Mouse (Mus musculus) midbrain, embryonic 16.5 days (tissue): ENCODE measurements around the gene Olfr691. TPM values are rescaled to one million over a fixed set of nuclear protein-coding genes. Genes with fewer than 3 reads are reported as not detected.
A peak's percentile ranks its signal among the peaks of the same experiment; 100 is the strongest.
"Not testable (repeated sequence)": the region's sequence is repeated elsewhere in the genome, so short reads cannot be mapped to it uniquely, and the experiment has no call there.

ENCODE experiments used
- ATAC-seq: fragments of 200-750 bp; cut with Nextera tagmentation; 2 replicates; pipeline ENCODE4 v1.8.0; 2017; ENCODE audit warnings: moderate TSS enrichment
- H3K27ac ChIP-seq: fragments of 300-500 bp; sonication (generic); 2 replicates; pipeline ENCODE4 v1.5.1; 2014; ENCODE audit warnings: mild to moderate bottlenecking, low read length, mixed read lengths
- H3K27me3 ChIP-seq: fragments of 300-500 bp; sonication (generic); 2 replicates; pipeline ENCODE4 v1.6.1; 2014; ENCODE audit warnings: low read depth, low read length, mixed read lengths; ENCODE audit not compliant: control insufficient read depth, insufficient read depth
- H3K36me3 ChIP-seq: fragments of 300-500 bp; sonication (generic); 2 replicates; pipeline ENCODE4 v1.6.1; 2014; ENCODE audit warnings: mild to moderate bottlenecking, low read length, moderate library complexity, mixed read lengths; ENCODE audit not compliant: control insufficient read depth, insufficient read depth
- H3K4me1 ChIP-seq: fragments of 300-500 bp; sonication (generic); 2 replicates; pipeline ENCODE4 v1.6.1; 2014; ENCODE audit warnings: mild to moderate bottlenecking, low read length, mixed read lengths; ENCODE audit not compliant: control insufficient read depth, insufficient read depth
- H3K4me2 ChIP-seq: fragments of 300-500 bp; sonication (generic); 2 replicates; pipeline ENCODE4 v1.6.1; 2014; ENCODE audit warnings: mild to moderate bottlenecking, low read length, mixed read lengths
- H3K4me3 ChIP-seq: fragments of 300-500 bp; sonication (generic); 2 replicates; pipeline ENCODE4 v1.5.1; 2014; ENCODE audit warnings: low read depth, mild to moderate bottlenecking, low read length, moderate library complexity, mixed read lengths
- H3K9ac ChIP-seq: fragments of 300-500 bp; sonication (generic); 2 replicates; pipeline ENCODE4 v1.6.1; 2014; ENCODE audit warnings: low read depth, low read length, mixed read lengths
- H3K9me3 ChIP-seq: fragments of 300-500 bp; sonication (generic); replicated peaks from 2 replicates; pipeline ENCODE4 v1.6.1; 2014; ENCODE audit warnings: mild to moderate bottlenecking, low read length, mixed read lengths; ENCODE audit not compliant: control insufficient read depth, poor library complexity, severe bottlenecking
- WGBS: fragments of 180-500 bp; shearing (Covaris S2); extraction: QIAGEN DNeasy Blood & Tissue Kit; methylation state at CpG from one replicate; pipeline ENCODE4 v1.1.7; 2014; 5-methylcytosine and 5-hydroxymethylcytosine counted together
- polyA plus RNA-seq: library from polyadenylated mRNA; unstranded; fragments of >200 nt; fragmentation: Nextera tagmentation; extraction: Ambion mirVana; gene quantifications from 2 replicates; pipeline ENCODE4 v1.2.1, GENCODE M21; 2015

The Olfr691 gene
- polyA plus RNA-seq, 1 experiment from 2014 or later: 0.19 TPM

DNA sequence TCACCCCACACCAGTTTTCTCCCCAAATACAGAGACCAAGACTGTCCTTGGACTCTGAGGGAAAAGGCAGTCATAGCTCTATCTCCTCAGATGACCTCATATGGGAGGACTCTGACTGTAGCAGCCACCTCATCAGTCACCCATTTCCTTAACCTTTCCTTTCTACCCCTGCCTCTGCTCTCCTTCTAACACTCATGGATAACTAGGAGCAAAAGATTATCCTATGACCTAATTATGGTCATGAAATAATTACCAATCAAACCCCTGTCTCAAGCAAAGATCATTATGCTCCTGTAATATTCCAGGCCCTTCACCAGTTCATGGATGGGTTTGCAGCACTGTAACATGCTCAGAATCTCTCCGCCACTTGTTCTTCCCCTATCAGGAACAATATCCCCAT is 25.9 kb upstream of the Olfr691 start, which contains the start of gene Olfr692:
Gene Olfr692 (plus strand): TSS at position 301 of the 400 bp plus-strand sequence.
- Histone ChIP-seq H3K4me3 (no peak within 1 kb of the TSS), H3K36me3 (0 out of 2 replicates have a peak, but pooled peaks cover 3% of the 10 kb centered on the region), H3K27ac (no peak within 1 kb of the TSS), H3K4me1 (no peaks in the 10 kb centered on the region), H3K9ac (no peak within 1 kb of the TSS), H3K9me3 (no peaks in the 10 kb centered on the region), H3K4me2 (no peak within 1 kb of the TSS), H3K27me3 (no peaks in the 10 kb centered on the region)
- WGBS: 100% methylated on average over 1 of the region's 1 CpGs
- no peak for ATAC-seq

- no peak overlapping the region for H3K4me3 ChIP-seq
- WGBS: 88% methylated on average over 5 of the region's 5 CpGs
- H3K4me1 ChIP-seq: no peaks in the 10 kb centered on the region
- no peak for ATAC-seq
- H3K9me3 ChIP-seq: no peaks in the 10 kb centered on the region
- 0 out of 2 replicates have a peak, but pooled peaks cover 2% of the 10 kb centered on the region for H3K36me3 ChIP-seq
- H3K27ac ChIP-seq: no peak overlapping the region
- no peak overlapping the region for H3K4me2 ChIP-seq
- no peak overlapping the region for H3K9ac ChIP-seq
- no peaks in the 10 kb centered on the region for H3K27me3 ChIP-seq
These were observed 25.2 kb upstream of the Olfr691 start for GRCm38 (mm10) chr7:105367268-105367667.

DNA sequence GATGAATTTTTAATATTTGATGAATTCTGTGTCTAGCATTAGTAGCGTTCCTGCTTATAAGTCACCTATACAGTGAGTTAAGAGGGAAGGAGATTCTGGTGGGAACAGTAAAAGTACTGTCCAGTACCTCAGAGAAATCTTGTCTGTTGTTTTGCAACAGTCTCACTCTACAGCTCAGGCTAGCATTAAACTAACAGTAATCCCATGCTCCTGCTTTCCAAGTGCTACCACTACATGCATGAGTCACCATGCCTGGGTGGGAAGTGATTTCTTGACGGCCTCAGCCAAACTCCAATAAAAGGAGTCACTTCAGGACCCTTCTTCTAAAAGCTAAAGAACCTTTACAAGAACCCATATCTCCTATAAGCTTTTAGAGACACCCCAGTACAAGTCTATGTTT is 19.6 kb upstream of the Olfr691 start:
- ATAC-seq: no peak
- no peaks in the 10 kb centered on the region for H3K27me3 ChIP-seq
- H3K27ac ChIP-seq: no peak overlapping the region
- no peaks in the 10 kb centered on the region for H3K9me3 ChIP-seq
- no peak overlapping the region for H3K4me2 ChIP-seq
- no peak overlapping the region for H3K4me3 ChIP-seq
- H3K9ac ChIP-seq: no peak overlapping the region
- 86% methylated on average over 2 of the region's 2 CpGs for WGBS
- no peaks in the 10 kb centered on the region for H3K4me1 ChIP-seq
- no peaks in the 10 kb centered on the region for H3K36me3 ChIP-seq

DNA sequence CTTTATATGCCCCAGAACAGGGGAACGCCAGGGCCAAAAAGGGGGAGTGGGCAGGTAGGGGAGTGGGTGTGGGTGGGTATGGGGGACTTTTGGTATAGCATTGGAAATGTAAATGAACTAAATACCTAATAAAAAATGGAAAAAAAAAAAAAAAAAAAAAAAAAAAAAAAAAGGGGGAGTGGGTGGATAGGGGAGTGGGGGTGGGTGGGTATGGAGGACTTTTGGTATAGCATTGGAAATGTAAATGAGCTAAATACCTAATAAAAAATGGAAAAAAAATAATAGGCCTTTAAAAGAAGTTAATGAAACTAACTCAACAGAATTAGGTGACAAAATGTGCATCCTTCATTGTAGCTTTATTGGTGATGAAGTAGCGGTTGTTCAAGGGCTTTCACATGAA is 14.4 kb upstream of the Olfr691 start:
- 0 out of 2 replicates have a peak, but pooled peaks have one; percentile 75 for ATAC-seq

DNA sequence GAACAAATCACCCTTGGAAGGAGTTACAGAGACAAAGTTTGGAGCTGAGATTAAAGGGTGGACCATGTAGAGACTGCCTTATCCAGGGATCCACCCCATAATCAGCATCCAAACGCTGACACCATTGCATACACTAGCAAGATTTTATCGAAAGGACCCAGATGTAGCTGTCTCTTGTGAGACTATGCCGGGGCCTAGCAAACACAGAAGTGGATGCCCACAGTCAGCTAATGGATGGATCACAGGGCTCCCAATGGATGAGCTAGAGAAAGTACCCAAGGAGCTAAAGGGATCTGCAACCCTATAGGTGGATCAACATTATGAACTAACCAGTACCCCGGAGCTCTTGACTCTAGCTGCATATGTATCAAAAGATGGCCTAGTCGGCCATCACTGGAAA is 14.0 kb upstream of the Olfr691 start:
- not testable (repeated sequence) for H3K27ac ChIP-seq, H3K27me3 ChIP-seq, H3K4me3 ChIP-seq, H3K9ac ChIP-seq, H3K9me3 ChIP-seq, H3K4me1 ChIP-seq, ATAC-seq, H3K4me2 ChIP-seq, H3K36me3 ChIP-seq
- no CpG with 5 or more reads among the region's 5 CpGs for WGBS

More for the DNA sequence above, 14.4 kb upstream of the Olfr691 start:
- not testable (repeated sequence) for H3K9me3 ChIP-seq, H3K4me1 ChIP-seq, H3K36me3 ChIP-seq, H3K9ac ChIP-seq, H3K27me3 ChIP-seq, H3K4me3 ChIP-seq, H3K27ac ChIP-seq, H3K4me2 ChIP-seq
- WGBS: 100% methylated on average over 1 of the region's 2 CpGs

GRCm38 (mm10) chr7:105342752-105343151 is 682 bp upstream of the Olfr691 start:
- no peak overlapping the region for H3K9ac ChIP-seq
- H3K9me3 ChIP-seq: no peaks in the 10 kb centered on the region
- H3K4me1 ChIP-seq: no peaks in the 10 kb centered on the region
- H3K4me2 ChIP-seq: no peak overlapping the region
- no peak overlapping the region for H3K4me3 ChIP-seq
- peak; percentile 82 for ATAC-seq
- H3K36me3 ChIP-seq: no peaks in the 10 kb centered on the region
- 63% methylated on average over 2 of the region's 2 CpGs for WGBS
- no peaks in the 10 kb centered on the region for H3K27me3 ChIP-seq
- no peak overlapping the region for H3K27ac ChIP-seq

- ATAC-seq: no peak
- Histone ChIP-seq H3K4me2 (no peak within 1 kb of the TSS), H3K4me1 (no peaks in the 10 kb centered on the region), H3K27me3 (no peaks in the 10 kb centered on the region), H3K4me3 (no peak within 1 kb of the TSS), H3K9ac (no peak within 1 kb of the TSS), H3K27ac (no peak within 1 kb of the TSS), H3K9me3 (no peaks in the 10 kb centered on the region), H3K36me3 (no peaks in the 10 kb centered on the region)
- 74% methylated on average over 1 of the region's 1 CpGs for WGBS
These were observed 8.1 kb downstream of the Olfr691 start, which contains the start of gene Olfr690 for GRCm38 (mm10) chr7:105334004-105334403. Gene Olfr690, minus strand, starts transcription at chr7:105334104.

DNA sequence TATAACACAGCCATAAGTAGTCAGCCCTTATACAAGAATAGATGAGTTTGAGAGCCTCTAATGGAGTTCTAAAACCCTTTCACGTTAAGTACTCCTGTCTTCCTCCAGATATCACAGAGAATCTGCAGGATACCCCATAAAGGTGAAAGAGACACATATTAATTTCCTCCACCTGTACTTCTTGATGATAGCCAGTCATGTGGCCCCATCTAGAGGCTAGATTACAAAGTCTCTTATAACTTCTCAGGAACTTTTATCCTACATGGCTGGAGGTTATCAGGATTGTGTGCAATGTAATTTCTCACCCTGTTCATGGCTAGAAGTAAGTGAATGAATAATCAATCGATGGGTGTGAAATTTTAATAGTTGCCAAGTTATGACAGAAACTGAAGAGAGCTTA is 16.8 kb downstream of the Olfr691 start:
- H3K4me1 ChIP-seq: no peaks in the 10 kb centered on the region
- WGBS: 70% methylated on average over 2 of the region's 2 CpGs
- no peak for ATAC-seq
- no peaks in the 10 kb centered on the region for H3K27me3 ChIP-seq
- no peaks in the 10 kb centered on the region for H3K9me3 ChIP-seq
- H3K4me3 ChIP-seq: no peak overlapping the region
- H3K36me3 ChIP-seq: no peaks in the 10 kb centered on the region
- no peak overlapping the region for H3K9ac ChIP-seq
- no peak overlapping the region for H3K27ac ChIP-seq
- no peak overlapping the region for H3K4me2 ChIP-seq

- no peak within 1 kb of the TSS for H3K27ac ChIP-seq
- no peaks in the 10 kb centered on the region for H3K9me3 ChIP-seq
- H3K27me3 ChIP-seq: no peaks in the 10 kb centered on the region
- no peaks in the 10 kb centered on the region for H3K36me3 ChIP-seq
- no peak within 1 kb of the TSS for H3K4me3 ChIP-seq
- 87% methylated on average over 1 of the region's 1 CpGs for WGBS
- ATAC-seq: no peak
- H3K4me1 ChIP-seq: no peaks in the 10 kb centered on the region
- no peak within 1 kb of the TSS for H3K4me2 ChIP-seq
- no peak within 1 kb of the TSS for H3K9ac ChIP-seq
These were observed 31.2 kb downstream of the Olfr691 start, which contains the start of gene Olfr689 for GRCm38 (mm10) chr7:105310865-105311264. Gene Olfr689, plus strand, starts transcription at chr7:105311165.
